Mouse (Mus musculus) retina, adult 2 months (tissue): Measurements from ENCODE around the gene Exosc6.
"Not testable (repeated sequence)": the region's sequence is repeated elsewhere in the genome, so short reads cannot be mapped to it uniquely, and the experiment has no call there.

ENCODE experiments used
- DNase-seq: peaks from one replicate; pipeline ENCODE4 v3.0.0-alpha.2; 2012; ENCODE audit warnings: low read depth, low spot score

The Exosc6 gene

GRCm38 (mm10) chr8:111056158-111056663 is at the start of gene Exosc6:
Exosc6 (plus strand) TSS chr8:111056339.
- peak; percentile 78 for DNase-seq

- not testable (repeated sequence) for DNase-seq
These were observed 45.7 kb upstream of the Exosc6 start for GRCm38 (mm10) chr8:111010230-111010991.

GRCm38 (mm10) chr8:111026609-111027008 is 29.5 kb upstream of the Exosc6 start:
- DNase-seq, result not testable (repeated sequence)

- peak; percentile 69 for DNase-seq
These were observed 28.7 kb upstream of the Exosc6 start for GRCm38 (mm10) chr8:111027391-111027937.

GRCm38 (mm10) chr8:111029589-111029988 is 26.6 kb upstream of the Exosc6 start:
- DNase-seq, result no peak

GRCm38 (mm10) chr8:111030045-111030444 is 26.1 kb upstream of the Exosc6 start:
- DNase-seq, result no peak

- no peak for DNase-seq
These were observed 24.6 kb upstream of the Exosc6 start, which contains the start of gene Ddx19b for GRCm38 (mm10) chr8:111031572-111031971. Ddx19b (minus strand) TSS chr8:111031751.

GRCm38 (mm10) chr8:111032916-111033315 is 23.2 kb upstream of the Exosc6 start, which contains the start of gene Aars:
Aars (plus strand) TSS chr8:111033144.
- no peak for DNase-seq

- DNase-seq, result peak; percentile 100
These were observed 22.5 kb upstream of the Exosc6 start for GRCm38 (mm10) chr8:111033482-111034215.

GRCm38 (mm10) chr8:111034276-111034675 is 21.9 kb upstream of the Exosc6 start:
- no peak for DNase-seq

- no peak for DNase-seq
These were observed 19.5 kb upstream of the Exosc6 start for GRCm38 (mm10) chr8:111036591-111036990.

GRCm38 (mm10) chr8:111042546-111042945 is 13.6 kb upstream of the Exosc6 start:
- no peak for DNase-seq

GRCm38 (mm10) chr8:111044003-111044734 is 12.0 kb upstream of the Exosc6 start:
- no peak for DNase-seq

- no peak for DNase-seq
These were observed 7.4 kb upstream of the Exosc6 start for GRCm38 (mm10) chr8:111048694-111049093.

GRCm38 (mm10) chr8:111049106-111049505 is 7.0 kb upstream of the Exosc6 start:
- no peak for DNase-seq

GRCm38 (mm10) chr8:111053827-111054518 is 2.2 kb upstream of the Exosc6 start:
- DNase-seq, result no peak

GRCm38 (mm10) chr8:111055031-111055634 is 1.0 kb upstream of the Exosc6 start:
- DNase-seq, result no peak

GRCm38 (mm10) chr8:111055661-111056060 is 478 bp upstream of the Exosc6 start:
- DNase-seq, result no peak

GRCm38 (mm10) chr8:111056691-111057293 is 653 bp downstream of the Exosc6 start:
- no peak for DNase-seq

GRCm38 (mm10) chr8:111058946-111059572 is 2.9 kb downstream of the Exosc6 start:
- DNase-seq, result no peak
